In the genomic region with DNA sequence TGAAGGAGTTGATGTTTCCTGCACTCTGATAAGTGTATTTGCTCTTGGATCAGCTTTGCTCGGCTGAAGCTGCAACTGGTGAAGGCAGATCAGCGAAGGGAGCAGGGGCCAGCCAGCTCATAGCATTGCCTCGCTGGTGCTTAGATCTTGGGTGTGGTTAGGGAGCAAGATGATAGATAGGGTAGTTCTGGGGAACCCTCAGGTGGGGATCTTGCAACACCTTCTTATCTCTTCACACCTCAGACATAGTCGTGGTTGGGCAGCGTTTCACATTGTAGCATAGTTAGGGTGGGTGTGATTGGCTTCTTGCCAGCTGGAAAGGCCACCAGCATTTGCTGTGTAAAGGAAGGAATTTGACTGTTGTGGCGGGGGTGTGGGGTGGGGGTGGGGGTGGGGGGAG, we compare ENCODE assay signal across 10 mouse cellular contexts. TPM values are rescaled to one million over a fixed set of nuclear protein-coding genes. Genes with fewer than 3 reads are reported as not detected.
DNase-seq lines count a peak whose midpoint lies in the region; ATAC-seq and TF ChIP-seq lines count a peak whose summit lies in the region.
"Had no signal": no experiment of that assay in that cellular context is flagged by ENCODE, and none has a peak within 500 bp of the region (broad histone marks: within the 10 kb centered on the region; RNA-seq: fewer than 3 reads in every experiment).

No protein-coding gene starts in this region.

- no peaks in the 10 kb centered on the region for H3K27me3 ChIP-seq in G1E (ENCODE audit: insufficient read depth, low read length)
- H3K27me3 ChIP-seq: midbrain, embryonic 13.5 days had no signal

- ATAC-seq in G1E (ENCODE audit: extremely low read depth, insufficient number of reproducible peaks, low FRiP score, poor library complexity, severe bottlenecking): peak; percentile 76
- ATAC-seq: midbrain, embryonic 13.5 days had no signal

- no peak for DNase-seq in gastrocnemius, adult 2 months
- no peak for DNase-seq in gastrocnemius, postnatal 36 days
- DNase-seq in G1E (ENCODE audit: low spot score): peak; percentile 53
- peak; percentile 47 to 50 for DNase-seq in heart, postnatal 10 days
- peak; percentile 30 for DNase-seq in lung, postnatal 14 days
- no peak for DNase-seq in adrenal gland, adult 8-10 months
- DNase-seq in cerebellum, postnatal 36 days: no peak
- no peak for DNase-seq in MN1 (ENCODE audit: low spot score)
- DNase-seq: cerebellum, adult 2 months had no signal

- peaks cover 46% of the 10 kb centered on the region for H3K36me3 ChIP-seq in G1E (replicated peaks)
- H3K36me3 ChIP-seq: midbrain, embryonic 13.5 days had no signal

- peak overlapping the region; percentile 46; the same call in 1 of the 2 replicates for H3K27ac ChIP-seq in gastrocnemius, adult 2 months
- H3K27ac ChIP-seq: midbrain, embryonic 13.5 days had no signal

- peaks cover 69% of the 10 kb centered on the region for H3K4me1 ChIP-seq in G1E (ENCODE audit: insufficient read depth, low read depth, low read length)

- no peak for TF ChIP-seq CTCF in gastrocnemius, adult 2 months (IDR thresholded peaks at IDR 0.05)
- TF ChIP-seq CTCF in G1E (IDR thresholded peaks at IDR 0.05; ENCODE audit: low read depth, low read length): no peak

- intact Hi-C loops in gastrocnemius, adult 2 months (cut with DNase I): no loop called here
- intact Hi-C loops in gastrocnemius, postnatal 36 days (cut with DNase I): loop anchor here (5.0 kb wide), 1 partner anchor 36 kb away; a partner anchor contains a TSS
- intact Hi-C loops in heart, postnatal 10 days (cut with DNase I): loop anchor here (2.0 kb wide), 1 partner anchor 36 kb away; a partner anchor contains a TSS

- no peaks in the 10 kb centered on the region for H3K9me3 ChIP-seq in G1E (replicated peaks)
- H3K9me3 ChIP-seq: midbrain, embryonic 13.5 days had no signal

- H3K4me3 ChIP-seq in gastrocnemius, adult 2 months: no peak overlapping the region
- peak overlapping the region; percentile 54; the same call in 1 of the 2 replicates for H3K4me3 ChIP-seq in G1E (ENCODE audit: low read depth, low read length)
- H3K4me3 ChIP-seq: midbrain, embryonic 13.5 days had no signal

RNA-seq across cellular contexts. Expression of a gene that starts 36.3 kb away (rescaled TPM):
- total RNA-seq in gastrocnemius, adult 2 months (2021): 100 to 1,000 TPM in 1 of 2 experiments, 10 to 100 TPM in 1; 94.2 to 115 TPM
- 100 to 1,000 TPM; 100 to 121 TPM for total RNA-seq in gastrocnemius, postnatal 36 days (2021)
- total RNA-seq in G1E (2014; fragmentation: Nextera tagmentation): 93.8 and 95.0 TPM in 2 replicates
- 18.9 and 22.2 TPM in 2 replicates for total RNA-seq in G1E (2017)
- polyA plus RNA-seq in G1E (2012): 21.1 and 23.4 TPM in 2 replicates
- total RNA-seq in heart, postnatal 10 days (2021): 10 to 100 TPM; 33.9 to 36.9 TPM
- 10 to 100 TPM; 49.7 to 63.4 (median 59.8) TPM for total RNA-seq in adrenal gland, adult 8-10 months (2022)

Comparison
In these comparisons a context has a peak if more than half of its experiments do, and no peak if none do; other contexts are left out.
1. DNase-seq: peak in G1E (single experiment), heart, postnatal 10 days (2 of 2) and lung, postnatal 14 days (single experiment); none in gastrocnemius, adult 2 months (single experiment), gastrocnemius, postnatal 36 days (0 of 2), adrenal gland, adult 8-10 months (single experiment), cerebellum, postnatal 36 days (0 of 2) and MN1 (single experiment).